Mouse (Mus musculus): ENCODE measurements around the gene Aplnr.

- no peak for TF ChIP-seq TAL1 (IDR thresholded peaks at IDR 0.05; ENCODE audit: low read length)
- no peak for TF ChIP-seq GATA1 (IDR thresholded peaks at IDR 0.05; ENCODE audit: low read length)
Observed at GRCm38 (mm10) chr2:85167624-85168023, 31.6 kb downstream of the Aplnr start.

Data from erythroblast, embryonic 14.5 days (primary cell).